Mouse (Mus musculus): Measurements from ENCODE around the gene Tvp23b. TPM values are rescaled to one million over a fixed set of nuclear protein-coding genes. Genes with fewer than 3 reads are reported as not detected.

Gene Tvp23b
- polyA plus RNA-seq, 1 experiment from 2014 or later, result 37.5 TPM

DNA sequence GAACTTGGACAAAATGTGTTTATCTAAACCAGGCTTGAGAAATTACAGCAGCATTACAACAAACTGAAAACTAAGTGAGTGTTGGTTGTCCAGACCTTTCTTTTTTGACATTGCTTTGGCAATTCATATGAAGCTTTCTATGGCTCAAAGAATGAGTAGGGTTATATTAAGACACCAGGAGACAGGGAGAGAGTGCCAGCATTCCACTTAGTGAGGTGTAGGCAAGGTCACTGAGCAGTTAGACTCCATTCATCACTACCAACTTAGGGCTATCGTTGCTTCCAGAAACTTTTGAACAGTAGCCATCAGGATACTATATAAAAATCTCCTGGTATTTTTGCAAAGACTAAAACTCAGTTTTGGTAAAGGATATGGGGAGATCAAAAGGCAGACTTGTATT is 1.9 kb upstream of the Tvp23b start:
- WGBS, result 90% methylated on average over 1 of the region's 1 CpGs

DNA sequence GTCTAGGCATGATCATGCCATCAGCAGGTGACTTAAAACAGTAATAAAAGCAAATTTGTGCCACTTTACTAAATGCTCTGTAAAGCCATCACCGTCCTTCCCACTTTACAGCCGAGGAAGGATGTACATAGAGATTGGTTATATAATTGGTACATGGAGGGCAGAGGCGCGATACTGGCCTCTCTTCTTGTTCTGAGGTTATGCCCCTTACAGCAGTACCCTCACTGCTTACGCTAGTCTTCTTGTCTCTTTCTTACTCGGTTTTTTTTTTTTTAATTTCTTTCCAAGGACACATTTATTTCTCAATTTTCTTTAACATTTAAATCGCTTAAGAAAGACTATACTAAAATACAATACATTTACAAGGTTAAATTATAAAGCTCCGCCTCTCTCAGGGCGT is 527 bp upstream of the Tvp23b start:
- peak overlapping the region; percentile 3; the same call in 1 of the 2 replicates for H3K9ac ChIP-seq (ENCODE audit: low read length)

More for the DNA sequence above, 1.9 kb upstream of the Tvp23b start:
- Histone ChIP-seq H3K9ac (ENCODE audit: low read length) (no peak overlapping the region), H3K4me3 (ENCODE audit: low read depth, low read length) (no peak overlapping the region), H3K36me3 (ENCODE audit: control insufficient read depth, insufficient read depth, low read length) (no peaks in the 10 kb centered on the region), H3K9me3 (ENCODE audit: control insufficient read depth, low read length) (no peaks in the 10 kb centered on the region), H3K27ac (ENCODE audit: low read depth, low read length) (no peak overlapping the region), H3K4me2 (ENCODE audit: low read depth, low read length, severe bottlenecking) (no peak overlapping the region), H3K4me1 (replicated peaks; ENCODE audit: control insufficient read depth, insufficient read depth, low read length) (no peaks in the 10 kb centered on the region), H3K27me3 (ENCODE audit: control insufficient read depth, insufficient read depth, low read length) (no peaks in the 10 kb centered on the region)
- ATAC-seq (replicated peaks; ENCODE audit: low FRiP score), result no peak
- no peak for DNase-seq (ENCODE audit: low spot score)

DNA sequence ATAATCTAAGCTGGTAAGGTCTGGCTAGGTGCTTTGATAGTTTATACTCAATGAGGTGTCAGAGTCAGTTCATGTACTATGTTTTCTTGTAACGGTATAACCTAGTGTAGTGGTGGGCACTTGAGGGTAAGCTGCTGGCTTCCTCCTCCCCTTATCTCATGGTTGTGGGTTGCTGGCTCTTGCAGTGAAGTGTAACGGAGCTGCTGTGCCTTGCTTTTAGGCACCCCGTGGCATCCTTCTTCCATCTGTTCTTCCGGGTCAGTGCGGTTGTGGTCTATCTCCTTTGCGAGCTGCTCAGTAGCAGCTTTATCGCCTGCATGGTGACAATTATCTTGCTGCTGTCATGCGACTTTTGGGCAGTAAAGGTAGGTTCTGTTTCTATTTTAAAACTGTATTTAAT is 4.2 kb downstream of the Tvp23b start:
- Histone ChIP-seq H3K4me3 (ENCODE audit: low read depth, low read length) (no peak overlapping the region), H3K27me3 (ENCODE audit: control insufficient read depth, insufficient read depth, low read length) (no peaks in the 10 kb centered on the region), H3K4me2 (ENCODE audit: low read depth, low read length, severe bottlenecking) (no peak overlapping the region), H3K9ac (ENCODE audit: low read length) (no peak overlapping the region), H3K9me3 (ENCODE audit: control insufficient read depth, low read length) (no peaks in the 10 kb centered on the region), H3K27ac (ENCODE audit: low read depth, low read length) (no peak overlapping the region), H3K4me1 (replicated peaks; ENCODE audit: control insufficient read depth, insufficient read depth, low read length) (no peaks in the 10 kb centered on the region), H3K36me3 (ENCODE audit: control insufficient read depth, insufficient read depth, low read length) (no peaks in the 10 kb centered on the region; the same call in 1 of the 2 replicates)
- ATAC-seq (replicated peaks; ENCODE audit: low FRiP score) (no peak), DNase-seq (ENCODE audit: low spot score) (no peak)
- WGBS, result 95% methylated on average over 8 of the region's 8 CpGs

More for the DNA sequence above, 527 bp upstream of the Tvp23b start:
- peak overlapping the region; percentile 75 for H3K4me2 ChIP-seq (ENCODE audit: low read depth, low read length, severe bottlenecking)
- DNase-seq (ENCODE audit: low spot score) (no peak), ATAC-seq (replicated peaks; ENCODE audit: low FRiP score) (peak; percentile 7; the same call in 1 of the 2 replicates)
- no peaks in the 10 kb centered on the region for H3K4me1 ChIP-seq (replicated peaks; ENCODE audit: control insufficient read depth, insufficient read depth, low read length)
- H3K27ac ChIP-seq (ENCODE audit: low read depth, low read length), result no peak overlapping the region
- no peaks in the 10 kb centered on the region for H3K36me3 ChIP-seq (ENCODE audit: control insufficient read depth, insufficient read depth, low read length)
- WGBS, result 32% methylated on average over 9 of the region's 9 CpGs
- H3K4me3 ChIP-seq (ENCODE audit: low read depth, low read length), result peak overlapping the region; percentile 73
- H3K27me3 ChIP-seq (ENCODE audit: control insufficient read depth, insufficient read depth, low read length), result no peaks in the 10 kb centered on the region
- H3K9me3 ChIP-seq (ENCODE audit: control insufficient read depth, low read length), result no peaks in the 10 kb centered on the region

DNA sequence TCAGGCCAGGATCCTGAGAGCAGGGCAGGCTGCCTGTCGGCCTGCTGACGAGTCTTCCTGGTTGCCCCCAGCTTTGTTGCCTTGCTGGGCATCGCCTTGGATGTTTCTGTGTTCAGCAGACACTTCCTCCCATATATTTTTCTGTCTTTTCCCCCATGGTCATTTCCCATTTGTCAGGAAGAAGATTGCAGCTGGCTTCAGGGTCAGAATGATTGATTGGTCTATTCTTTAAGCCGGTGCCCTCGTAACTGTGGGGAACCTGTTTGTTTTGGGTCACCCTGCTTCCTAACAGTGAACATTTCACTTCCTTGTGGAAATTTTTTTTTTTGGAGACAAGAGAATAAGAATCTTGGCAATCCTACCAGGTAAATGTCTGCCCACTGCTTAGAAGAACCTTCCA is 6.1 kb downstream of the Tvp23b start:
- Histone ChIP-seq H3K36me3 (ENCODE audit: control insufficient read depth, insufficient read depth, low read length) (no peaks in the 10 kb centered on the region; the same call in 1 of the 2 replicates), H3K27me3 (ENCODE audit: control insufficient read depth, insufficient read depth, low read length) (no peaks in the 10 kb centered on the region), H3K4me3 (ENCODE audit: low read depth, low read length) (no peak overlapping the region), H3K9ac (ENCODE audit: low read length) (no peak overlapping the region), H3K4me2 (ENCODE audit: low read depth, low read length, severe bottlenecking) (no peak overlapping the region), H3K27ac (ENCODE audit: low read depth, low read length) (no peak overlapping the region), H3K9me3 (ENCODE audit: control insufficient read depth, low read length) (no peaks in the 10 kb centered on the region), H3K4me1 (replicated peaks; ENCODE audit: control insufficient read depth, insufficient read depth, low read length) (no peaks in the 10 kb centered on the region)
- DNase-seq (ENCODE audit: low spot score) (no peak), ATAC-seq (replicated peaks; ENCODE audit: low FRiP score) (no peak)
- WGBS, result 85% methylated on average over 5 of the region's 5 CpGs

DNA sequence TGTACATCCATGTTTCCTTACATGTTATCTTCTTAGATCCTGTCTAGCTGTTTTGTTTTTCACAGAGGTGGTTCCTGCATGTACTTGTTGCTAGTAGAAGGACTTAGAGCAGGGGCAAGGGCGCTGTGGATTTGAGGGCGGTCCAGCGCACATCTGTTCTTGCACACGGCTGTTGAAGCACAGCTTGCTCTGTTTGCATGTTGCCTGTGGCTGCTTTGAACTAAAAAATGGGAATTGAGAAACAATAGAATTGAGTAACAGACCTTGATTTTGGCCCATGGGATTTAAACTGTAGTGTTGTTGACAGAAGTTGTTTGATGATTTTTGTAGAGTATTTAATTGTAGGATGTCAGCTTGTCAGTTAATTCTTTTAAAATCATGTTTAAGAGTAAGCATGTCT is 11.5 kb downstream of the Tvp23b start:
- H3K27me3 ChIP-seq (ENCODE audit: control insufficient read depth, insufficient read depth, low read length), result no peaks in the 10 kb centered on the region
- no peak overlapping the region for H3K4me2 ChIP-seq (ENCODE audit: low read depth, low read length, severe bottlenecking)
- H3K4me3 ChIP-seq (ENCODE audit: low read depth, low read length), result no peak overlapping the region
- 88% methylated on average over 4 of the region's 4 CpGs for WGBS
- no peaks in the 10 kb centered on the region for H3K4me1 ChIP-seq (replicated peaks; ENCODE audit: control insufficient read depth, insufficient read depth, low read length)
- no peak overlapping the region for H3K9ac ChIP-seq (ENCODE audit: low read length)
- H3K9me3 ChIP-seq (ENCODE audit: control insufficient read depth, low read length), result no peaks in the 10 kb centered on the region
- DNase-seq (ENCODE audit: low spot score) (no peak), ATAC-seq (replicated peaks; ENCODE audit: low FRiP score) (no peak)
- H3K36me3 ChIP-seq (ENCODE audit: control insufficient read depth, insufficient read depth, low read length), result no peaks in the 10 kb centered on the region
- H3K27ac ChIP-seq (ENCODE audit: low read depth, low read length), result no peak overlapping the region

DNA sequence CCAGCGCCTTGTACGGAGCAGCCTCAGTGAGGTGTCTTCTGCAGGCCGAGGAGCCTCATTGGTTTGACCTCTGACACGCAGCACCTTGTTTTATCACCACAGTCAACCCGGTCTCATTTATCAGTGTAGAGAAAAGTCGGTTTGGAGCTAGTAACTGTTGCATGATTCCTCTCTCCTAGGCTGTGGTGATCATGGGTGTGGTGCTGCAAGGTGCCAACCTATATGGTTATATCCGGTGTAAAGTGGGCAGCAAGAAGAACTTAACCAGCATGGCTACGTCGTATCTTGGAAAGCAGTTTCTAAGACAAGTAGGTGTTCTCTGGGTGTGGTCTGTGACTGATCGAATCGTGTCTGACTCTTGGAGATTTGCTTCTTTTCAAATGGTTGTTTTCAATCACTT is 12.5 kb downstream of the Tvp23b start:
- H3K27ac ChIP-seq (ENCODE audit: low read depth, low read length), result no peak overlapping the region
- H3K4me1 ChIP-seq (replicated peaks; ENCODE audit: control insufficient read depth, insufficient read depth, low read length), result no peaks in the 10 kb centered on the region
- no peaks in the 10 kb centered on the region for H3K27me3 ChIP-seq (ENCODE audit: control insufficient read depth, insufficient read depth, low read length)
- no peak overlapping the region for H3K4me2 ChIP-seq (ENCODE audit: low read depth, low read length, severe bottlenecking)
- ATAC-seq (replicated peaks; ENCODE audit: low FRiP score) (no peak), DNase-seq (ENCODE audit: low spot score) (no peak)
- no peak overlapping the region for H3K9ac ChIP-seq (ENCODE audit: low read length)
- no peaks in the 10 kb centered on the region for H3K9me3 ChIP-seq (ENCODE audit: control insufficient read depth, low read length)
- no peaks in the 10 kb centered on the region for H3K36me3 ChIP-seq (ENCODE audit: control insufficient read depth, insufficient read depth, low read length)
- no peak overlapping the region for H3K4me3 ChIP-seq (ENCODE audit: low read depth, low read length)
- WGBS, result 93% methylated on average over 11 of the region's 11 CpGs

DNA sequence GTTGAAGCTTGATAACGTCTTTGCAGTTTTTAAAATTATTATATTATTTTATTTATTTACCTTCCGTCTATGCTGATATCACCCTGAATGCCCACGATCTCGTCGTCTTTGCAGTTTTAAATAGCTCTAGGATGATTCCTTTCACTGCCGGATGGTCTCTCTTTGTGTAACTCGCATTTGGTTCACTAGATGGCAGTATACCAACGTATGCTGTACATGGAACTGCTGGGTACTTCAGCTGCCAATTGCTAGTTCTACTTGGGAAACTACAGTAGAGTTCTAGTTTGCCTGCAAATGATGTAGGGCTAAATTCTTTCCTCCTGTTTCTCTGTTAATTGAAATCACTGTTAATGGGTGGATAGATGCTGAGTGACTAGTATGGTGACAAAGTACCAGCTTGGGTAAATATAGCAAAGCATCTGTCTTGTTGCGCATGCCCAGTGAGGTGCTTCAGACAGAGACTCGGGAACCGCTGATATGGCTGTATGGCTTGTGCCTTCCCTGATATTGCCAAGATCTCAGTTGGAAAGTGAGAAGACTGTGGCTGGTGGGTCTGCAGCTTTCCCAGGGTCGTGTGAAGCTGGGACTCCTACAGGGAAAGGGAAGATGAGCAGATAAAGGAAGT is 22.6 kb downstream of the Tvp23b start:
- DNase-seq (ENCODE audit: low spot score) (peak; percentile 63), ATAC-seq (replicated peaks; ENCODE audit: low FRiP score) (no peak)
- H3K36me3 ChIP-seq (ENCODE audit: control insufficient read depth, insufficient read depth, low read length), result no peaks in the 10 kb centered on the region
- H3K9ac ChIP-seq (ENCODE audit: low read length), result no peak overlapping the region
- 43% methylated on average over 12 of the region's 12 CpGs for WGBS
- H3K9me3 ChIP-seq (ENCODE audit: control insufficient read depth, low read length), result no peaks in the 10 kb centered on the region
- no peaks in the 10 kb centered on the region for H3K4me1 ChIP-seq (replicated peaks; ENCODE audit: control insufficient read depth, insufficient read depth, low read length)
- no peak overlapping the region for H3K4me3 ChIP-seq (ENCODE audit: low read depth, low read length)
- no peak overlapping the region for H3K4me2 ChIP-seq (ENCODE audit: low read depth, low read length, severe bottlenecking)
- H3K27ac ChIP-seq (ENCODE audit: low read depth, low read length), result no peak overlapping the region
- no peaks in the 10 kb centered on the region for H3K27me3 ChIP-seq (ENCODE audit: control insufficient read depth, insufficient read depth, low read length)

DNA sequence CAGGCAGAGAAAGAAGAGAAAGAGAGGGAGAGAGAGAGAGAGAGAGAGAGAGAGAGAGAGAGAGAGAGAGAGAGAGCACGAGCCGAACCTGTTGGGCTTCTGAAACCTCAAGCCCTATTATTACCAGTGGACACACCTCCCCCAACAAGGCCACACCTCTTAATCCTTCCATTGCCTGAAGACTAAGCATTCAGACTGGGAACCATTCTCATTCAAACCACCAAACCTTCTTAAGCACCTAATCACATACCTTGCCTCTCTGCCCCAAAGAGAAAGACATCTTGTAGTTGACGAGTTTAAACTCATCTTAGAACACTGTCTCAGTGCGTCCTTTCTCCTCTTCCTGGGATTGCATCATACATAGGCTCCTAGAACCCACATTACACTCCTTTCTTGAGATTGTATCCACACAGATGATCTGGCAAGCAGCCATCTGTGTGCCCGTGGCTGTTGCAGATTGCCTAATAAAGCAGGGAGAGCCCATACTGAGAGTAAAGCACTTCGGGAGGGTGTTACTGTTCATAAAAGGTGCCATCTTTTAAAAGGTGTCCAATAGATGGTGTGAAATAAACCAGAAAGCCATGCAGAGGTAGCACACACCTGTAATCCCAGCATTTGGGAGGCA is 24.7 kb downstream of the Tvp23b start:
- H3K36me3 ChIP-seq (ENCODE audit: control insufficient read depth, insufficient read depth, low read length), result no peaks in the 10 kb centered on the region
- no peaks in the 10 kb centered on the region for H3K9me3 ChIP-seq (ENCODE audit: control insufficient read depth, low read length)
- H3K4me2 ChIP-seq (ENCODE audit: low read depth, low read length, severe bottlenecking), result no peak overlapping the region
- H3K27ac ChIP-seq (ENCODE audit: low read depth, low read length), result no peak overlapping the region
- no peak overlapping the region for H3K4me3 ChIP-seq (ENCODE audit: low read depth, low read length)
- H3K4me1 ChIP-seq (replicated peaks; ENCODE audit: control insufficient read depth, insufficient read depth, low read length), result no peaks in the 10 kb centered on the region
- H3K27me3 ChIP-seq (ENCODE audit: control insufficient read depth, insufficient read depth, low read length), result no peaks in the 10 kb centered on the region
- DNase-seq (ENCODE audit: low spot score), result no peak
- WGBS, result 63% methylated on average over 6 of the region's 6 CpGs
- no peak for ATAC-seq (replicated peaks; ENCODE audit: low FRiP score)
- no peak overlapping the region for H3K9ac ChIP-seq (ENCODE audit: low read length)
